Comparison of ENCODE assay signal across 11 mouse cellular contexts in genomic region chr2:57934062-57934822, GRCm38 (mm10).
DNase-seq lines count a peak whose midpoint lies in the region; ATAC-seq and TF ChIP-seq lines count a peak whose summit lies in the region.
"Had no signal": no experiment of that assay in that cellular context is flagged by ENCODE, and none has a peak within 500 bp of the region (broad histone marks: within the 10 kb centered on the region; RNA-seq: fewer than 3 reads in every experiment).

No protein-coding gene starts in this region.

- H3K9ac ChIP-seq in ES-E14 (ENCODE audit: insufficient read depth, low read depth, low read length, poor library complexity, severe bottlenecking): no peak overlapping the region
- no peak overlapping the region for H3K9ac ChIP-seq in embryonic facial prominence, embryonic 14.5 days (ENCODE audit: low read depth, low read length)
- no peak overlapping the region for H3K9ac ChIP-seq in hindbrain, embryonic 13.5 days
- H3K9ac ChIP-seq: limb, embryonic 12.5 days had no signal

- no peak overlapping the region for H3K27ac ChIP-seq in ES-E14 (ENCODE audit: insufficient read depth, low read depth, low read length, poor library complexity, severe bottlenecking)
- H3K27ac ChIP-seq in embryonic facial prominence, embryonic 14.5 days (replicated peaks; ENCODE audit: low read depth, low read length): no peak overlapping the region
- H3K27ac ChIP-seq in hindbrain, embryonic 13.5 days: no peak overlapping the region
- H3K27ac ChIP-seq: limb, embryonic 12.5 days had no signal

- no peaks in the 10 kb centered on the region for H3K27me3 ChIP-seq in embryonic facial prominence, embryonic 14.5 days (replicated peaks; ENCODE audit: control insufficient read depth, insufficient read depth, low read length)
- H3K27me3 ChIP-seq in hindbrain, embryonic 13.5 days: no peaks in the 10 kb centered on the region
- H3K27me3 ChIP-seq: limb, embryonic 12.5 days had no signal

- peak; percentile 85 for ATAC-seq in frontal cortex, adult (ENCODE audit: low TSS enrichment)
- peak; percentile 92; the same call in 1 of the 2 replicates for ATAC-seq in embryonic facial prominence, embryonic 14.5 days (ENCODE audit: low read depth)
- ATAC-seq in hindbrain, embryonic 13.5 days (ENCODE audit: low FRiP score): no peak
- no peak for ATAC-seq in cerebellum, adult (ENCODE audit: insufficient number of reproducible peaks, low FRiP score, low TSS enrichment)
- ATAC-seq: forebrain, embryonic 16.5 days had no signal

- H3K4me1 ChIP-seq in ES-E14 (ENCODE audit: control insufficient read depth in 2 of 2, insufficient read depth in 2 of 2, low read length in 2 of 2, poor library complexity in 1 of 2): no peaks in the 10 kb centered on the region
- H3K4me1 ChIP-seq in embryonic facial prominence, embryonic 14.5 days (ENCODE audit: control insufficient read depth, insufficient read depth, low read length): no peaks in the 10 kb centered on the region
- no peaks in the 10 kb centered on the region for H3K4me1 ChIP-seq in hindbrain, embryonic 13.5 days (replicated peaks)
- H3K4me1 ChIP-seq: limb, embryonic 12.5 days had no signal

- H3K4me2 ChIP-seq in embryonic facial prominence, embryonic 14.5 days (ENCODE audit: low read depth, low read length): no peak overlapping the region
- no peak overlapping the region for H3K4me2 ChIP-seq in hindbrain, embryonic 13.5 days
- H3K4me2 ChIP-seq: limb, embryonic 12.5 days; midbrain, embryonic 11.5 days had no signal

- WGBS in embryonic facial prominence, embryonic 14.5 days: 50% methylated on average over 5 of the region's 5 CpGs
- 63% methylated on average over 5 of the region's 5 CpGs for WGBS in hindbrain, embryonic 13.5 days

- H3K36me3 ChIP-seq in ES-E14 (ENCODE audit: control insufficient read depth, insufficient read depth, low read length, poor library complexity, severe bottlenecking): no peaks in the 10 kb centered on the region
- H3K36me3 ChIP-seq in embryonic facial prominence, embryonic 14.5 days (ENCODE audit: control insufficient read depth, insufficient read depth, low read length): no peaks in the 10 kb centered on the region
- no peaks in the 10 kb centered on the region for H3K36me3 ChIP-seq in hindbrain, embryonic 13.5 days
- H3K36me3 ChIP-seq: limb, embryonic 12.5 days had no signal

- in situ Hi-C loops in ES-E14 (cut with MboI; ENCODE audit: low sequenced_read_pairs in 2 of 2, unreplicated experiment in 2 of 2): no loop called here

- H3K4me3 ChIP-seq in ES-E14 (ENCODE audit: insufficient read depth in 1 of 2, low read depth in 1 of 2, low read length in 2 of 2, poor library complexity in 1 of 2, severe bottlenecking in 1 of 2): no peak overlapping the region
- no peak overlapping the region for H3K4me3 ChIP-seq in embryonic facial prominence, embryonic 14.5 days (ENCODE audit: low read depth, low read length)
- no peak overlapping the region for H3K4me3 ChIP-seq in hindbrain, embryonic 13.5 days
- H3K4me3 ChIP-seq: limb, embryonic 12.5 days had no signal

- H3K9me3 ChIP-seq in ES-E14 (ENCODE audit: control insufficient read depth, insufficient read depth, low read depth, low read length): no peaks in the 10 kb centered on the region
- no peaks in the 10 kb centered on the region for H3K9me3 ChIP-seq in embryonic facial prominence, embryonic 14.5 days (ENCODE audit: control insufficient read depth, low read length)
- H3K9me3 ChIP-seq in hindbrain, embryonic 13.5 days: no peaks in the 10 kb centered on the region
- H3K9me3 ChIP-seq: limb, embryonic 12.5 days had no signal

- no peak for DNase-seq in frontal cortex, postnatal 36 days (ENCODE audit: low spot score in 2 of 2)
- peak; percentile 11 to 16 for DNase-seq in left cerebral cortex, adult 9 months (ENCODE audit: low spot score in 2 of 2)
- no peak for DNase-seq in left cerebral cortex, adult 8-10 months (ENCODE audit: low spot score in 2 of 2)
- peak; percentile 31 for DNase-seq in ES-E14 (ENCODE audit: low read depth, low spot score)
- peak; percentile 77 for DNase-seq in embryonic facial prominence, embryonic 14.5 days (ENCODE audit: low spot score)

TF ChIP-seq in ES-E14, 5 proteins besides CTCF, POLR2A, EP300 and RAD21:
- TF ChIP-seq ZC3H11A (IDR thresholded peaks at IDR 0.05; ENCODE audit: borderline replicate concordance, low read depth, low read length): no peak
- TF ChIP-seq HCFC1 (IDR thresholded peaks at IDR 0.05; ENCODE audit: borderline replicate concordance, insufficient read depth, low read length): no peak
- TF ChIP-seq CHD2 (IDR thresholded peaks at IDR 0.05; ENCODE audit: low read depth, low read length): no peak
- no peak for TF ChIP-seq ZNF384 (IDR thresholded peaks at IDR 0.05; ENCODE audit: low read depth, low read length)
- TF ChIP-seq MAFK (IDR thresholded peaks at IDR 0.05; ENCODE audit: insufficient read depth, low read depth, low read length): no peak

Comparison
In these comparisons a context has a peak if more than half of its experiments do, and no peak if none do; other contexts are left out.
1. DNase-seq: peak in left cerebral cortex, adult 9 months (2 of 2), ES-E14 (single experiment) and embryonic facial prominence, embryonic 14.5 days (single experiment); none in frontal cortex, postnatal 36 days (0 of 2) and left cerebral cortex, adult 8-10 months (0 of 2).
2. ATAC-seq: peak in frontal cortex, adult (single experiment) and embryonic facial prominence, embryonic 14.5 days (single experiment); none in hindbrain, embryonic 13.5 days (single experiment) and cerebellum, adult (single experiment).